ENCODE assay signal across 8 mouse cellular contexts in the genomic region with DNA sequence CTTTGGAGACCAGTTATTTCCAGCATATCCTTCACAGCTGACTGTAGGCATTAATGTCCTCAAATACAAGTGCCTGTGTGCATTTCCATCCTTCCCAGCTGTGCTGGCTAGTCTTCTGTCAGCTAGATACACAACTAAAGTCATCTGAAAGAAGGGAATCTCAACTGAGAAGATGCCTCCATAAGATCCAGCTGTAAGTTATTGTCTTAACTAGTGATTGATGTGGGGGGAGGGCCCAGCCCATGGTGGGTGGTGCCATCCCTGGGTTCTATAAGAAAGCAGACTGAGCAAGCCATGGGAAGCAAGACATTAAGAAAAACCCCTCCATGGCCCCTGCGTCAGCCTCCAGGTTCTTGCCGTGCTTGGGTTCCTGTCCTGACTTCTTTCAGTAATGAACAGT. TPM values are rescaled to one million over a fixed set of nuclear protein-coding genes. Genes with fewer than 3 reads are reported as not detected.
DNase-seq lines count a peak whose midpoint lies in the region; ATAC-seq lines count a peak whose summit lies in the region.

Gene Vdac2, plus strand, starts transcription at position 301 of the 400 bp plus-strand sequence.

- ATAC-seq in midbrain, embryonic 15.5 days (replicated peaks) = no peak

- H3K4me3 ChIP-seq in brown adipose tissue, adult 24 weeks (ENCODE audit: insufficient read depth, low read depth, low read length) = no peak within 1 kb of the TSS
- no peak within 1 kb of the TSS for H3K4me3 ChIP-seq in midbrain, embryonic 15.5 days

- no peaks in the 10 kb centered on the region for H3K9me3 ChIP-seq in midbrain, embryonic 15.5 days

- WGBS in midbrain, embryonic 15.5 days = 71% methylated on average over 2 of the region's 2 CpGs

- peak within 1 kb of the TSS; percentile 77 for H3K27ac ChIP-seq in brown adipose tissue, adult 24 weeks (replicated peaks; ENCODE audit: low read depth, low read length)
- no peak within 1 kb of the TSS for H3K27ac ChIP-seq in midbrain, embryonic 15.5 days

- H3K9ac ChIP-seq in midbrain, embryonic 15.5 days = no peak within 1 kb of the TSS

- DNase-seq in layer of hippocampus, adult 8-10 months (ENCODE audit: low spot score in 2 of 2) = no peak
- no peak for DNase-seq in layer of hippocampus, adult 9-10 months (ENCODE audit: low spot score)
- DNase-seq in heart, adult 8-10 months (ENCODE audit: low spot score) = no peak
- no peak for DNase-seq in layer of hippocampus, postnatal 25 days (ENCODE audit: extremely low spot score in 1 of 2, low spot score in 1 of 2)
- DNase-seq in right cerebral cortex, adult 2 months (ENCODE audit: low spot score in 2 of 2) = no peak
- no peak for DNase-seq in urinary bladder, postnatal 36 days (ENCODE audit: low spot score in 2 of 2)

- no peaks in the 10 kb centered on the region for H3K27me3 ChIP-seq in midbrain, embryonic 15.5 days (replicated peaks)

- H3K4me1 ChIP-seq in brown adipose tissue, adult 24 weeks (ENCODE audit: control insufficient read depth, insufficient read depth, insufficient read length, low read length) = peaks cover 9% of the 10 kb centered on the region; the same call in 1 of the 2 replicates
- H3K4me1 ChIP-seq in midbrain, embryonic 15.5 days = no peaks in the 10 kb centered on the region

- no peaks in the 10 kb centered on the region for H3K36me3 ChIP-seq in midbrain, embryonic 15.5 days (replicated peaks)

- H3K4me2 ChIP-seq in midbrain, embryonic 15.5 days = no peak within 1 kb of the TSS

RNA-seq across cellular contexts. Expression of gene Vdac2, which starts in this region (rescaled TPM):
- total RNA-seq in layer of hippocampus, adult 8-10 months (2022) = 100 to 1,000 TPM; 231 to 244 (median 241) TPM
- 276 and 351 TPM in 2 replicates for polyA plus RNA-seq in brown adipose tissue, adult 24 weeks (2012; ENCODE audit: insufficient read depth, insufficient read length, missing spikeins)
- 100 to 1,000 TPM; 468 to 498 (median 480) TPM for total RNA-seq in heart, adult 8-10 months (2022)
- total RNA-seq in layer of hippocampus, postnatal 25 days (2021) = 100 to 1,000 TPM; 218 to 242 TPM
- 265 and 272 TPM in 2 replicates for polyA plus RNA-seq in midbrain, embryonic 15.5 days (2015; fragmentation: Nextera tagmentation; extraction: Ambion mirVana)
